Mouse (Mus musculus) layer of hippocampus, adult 2 months (tissue): ENCODE results near the gene Rnf141. TPM values are rescaled to one million over a fixed set of nuclear protein-coding genes. Genes with fewer than 3 reads are reported as not detected.
A peak's percentile ranks its signal among the peaks of the same experiment; 100 is the strongest.

Source experiments
- DNase-seq, 2 experiments: peaks; one replicate each; pipeline ENCODE4 v3.0.0; 2022; ENCODE audit warnings: low spot score in 2 of 2
- H3K27ac ChIP-seq: fragments of 200-600 bp; 2 replicates; pipeline ENCODE4 v1.8.1; 2022
- H3K4me3 ChIP-seq: fragments of 200-600 bp; 2 replicates; pipeline ENCODE4 v1.8.1; 2022; ENCODE audit warnings: mild to moderate bottlenecking
- CTCF ChIP-seq: fragments of 200-600 bp; conservative IDR thresholded peaks from 2 replicates; pipeline ENCODE4 v1.8.1; 2022; ENCODE audit warnings: antibody characterized with exemption, mild to moderate bottlenecking, moderate library complexity
- total RNA-seq, 2 experiments: library from RNA; stranded (reverse); gene quantifications; 2 replicates each; pipeline ENCODE4 v1.2.3; 2021

The Rnf141 gene
- total RNA-seq, 2 experiments from 2014 or later, result 83.4 to 90.6 TPM

- TF ChIP-seq CTCF, result no peak
- peak overlapping the region; percentile 91 for H3K27ac ChIP-seq
These were observed 11.3 kb upstream of the Rnf141 start for GRCm38 (mm10) chr7:110855604-110856003.

GRCm38 (mm10) chr7:110854927-110855546 lies 10.8 kb upstream of the Rnf141 start:
- no peak for TF ChIP-seq CTCF
- peak in 1 of 2 experiments; percentile 19 for DNase-seq

More at GRCm38 (mm10) chr7:110855604-110856003, 11.3 kb upstream of the Rnf141 start:
- DNase-seq, result no peak
- no peak overlapping the region for H3K4me3 ChIP-seq

GRCm38 (mm10) chr7:110854519-110854918 lies 10.3 kb upstream of the Rnf141 start:
- Histone ChIP-seq H3K27ac (peak overlapping the region; percentile 91), H3K4me3 (no peak overlapping the region; the same call in 1 of the 2 replicates)
- peak; percentile 24 to 52 for DNase-seq
- no peak for TF ChIP-seq CTCF

More at GRCm38 (mm10) chr7:110854927-110855546, 10.8 kb upstream of the Rnf141 start:
- Histone ChIP-seq H3K27ac (peak overlapping the region; percentile 91), H3K4me3 (no peak overlapping the region)

- Histone ChIP-seq H3K27ac (peak overlapping the region; percentile 91), H3K4me3 (no peak overlapping the region)
- TF ChIP-seq CTCF, result no peak
- no peak for DNase-seq
These were observed 9.4 kb upstream of the Rnf141 start for GRCm38 (mm10) chr7:110853611-110854010.

- TF ChIP-seq CTCF, result no peak
- Histone ChIP-seq H3K4me3 (no peak overlapping the region), H3K27ac (no peak overlapping the region)
- no peak for DNase-seq
These were observed 7.4 kb upstream of the Rnf141 start for GRCm38 (mm10) chr7:110851541-110852203.

GRCm38 (mm10) chr7:110848371-110848770 lies 4.1 kb upstream of the Rnf141 start:
- no peak for DNase-seq
- Histone ChIP-seq H3K27ac (no peak overlapping the region), H3K4me3 (no peak overlapping the region)
- no peak for TF ChIP-seq CTCF

GRCm38 (mm10) chr7:110847321-110847720 lies 3.1 kb upstream of the Rnf141 start:
- TF ChIP-seq CTCF, result no peak
- Histone ChIP-seq H3K4me3 (no peak overlapping the region), H3K27ac (no peak overlapping the region)
- no peak for DNase-seq

GRCm38 (mm10) chr7:110840332-110840731 lies 3.9 kb downstream of the Rnf141 start:
- no peak for DNase-seq
- TF ChIP-seq CTCF, result no peak
- Histone ChIP-seq H3K4me3 (no peak overlapping the region), H3K27ac (no peak overlapping the region)

- no peak overlapping the region for H3K27ac ChIP-seq
- TF ChIP-seq CTCF, result no peak
- DNase-seq, result no peak
- H3K4me3 ChIP-seq, result no peak overlapping the region
These were observed 9.7 kb downstream of the Rnf141 start for GRCm38 (mm10) chr7:110834522-110834921.

- no peak for DNase-seq
- no peak overlapping the region for H3K4me3 ChIP-seq
- no peak overlapping the region for H3K27ac ChIP-seq
- no peak for TF ChIP-seq CTCF
These were observed 10.2 kb downstream of the Rnf141 start for GRCm38 (mm10) chr7:110834018-110834417.

GRCm38 (mm10) chr7:110833024-110833423 lies 11.2 kb downstream of the Rnf141 start:
- Histone ChIP-seq H3K27ac (no peak overlapping the region), H3K4me3 (no peak overlapping the region)
- no peak for DNase-seq
- TF ChIP-seq CTCF, result no peak

GRCm38 (mm10) chr7:110823995-110824953 lies 20.0 kb downstream of the Rnf141 start:
- no peak for TF ChIP-seq CTCF
- peak overlapping the region; percentile 23; the same call in 1 of the 2 replicates for H3K27ac ChIP-seq
- DNase-seq, result no peak
- no peak overlapping the region for H3K4me3 ChIP-seq

- H3K27ac ChIP-seq, result peak overlapping the region; percentile 23; the same call in 1 of the 2 replicates
These were observed 20.7 kb downstream of the Rnf141 start for GRCm38 (mm10) chr7:110823593-110823992.

More at GRCm38 (mm10) chr7:110823593-110823992, 20.7 kb downstream of the Rnf141 start:
- H3K4me3 ChIP-seq, result no peak overlapping the region
- TF ChIP-seq CTCF, result no peak
- DNase-seq, result no peak
